Mouse (Mus musculus) kidney, adult 10 weeks (tissue): ENCODE results near the gene Ankef1. TPM values are rescaled to one million over a fixed set of nuclear protein-coding genes. Genes with fewer than 3 reads are reported as not detected.

ENCODE experiments used
- polyA plus RNA-seq: library from polyadenylated mRNA; stranded (reverse); fragments of 350-450 nt; fragmentation: Illumina TruSeq; extraction: RNeasy Lipid Tissue Mini Kit (QIAGEN cat#74804); gene quantifications from one replicate; pipeline ENCODE4 v1.2.3, GENCODE M21; 2014; ENCODE audit warnings: low read depth, low replicate concordance

The Ankef1 gene
- 1.5 TPM for polyA plus RNA-seq

DNA sequence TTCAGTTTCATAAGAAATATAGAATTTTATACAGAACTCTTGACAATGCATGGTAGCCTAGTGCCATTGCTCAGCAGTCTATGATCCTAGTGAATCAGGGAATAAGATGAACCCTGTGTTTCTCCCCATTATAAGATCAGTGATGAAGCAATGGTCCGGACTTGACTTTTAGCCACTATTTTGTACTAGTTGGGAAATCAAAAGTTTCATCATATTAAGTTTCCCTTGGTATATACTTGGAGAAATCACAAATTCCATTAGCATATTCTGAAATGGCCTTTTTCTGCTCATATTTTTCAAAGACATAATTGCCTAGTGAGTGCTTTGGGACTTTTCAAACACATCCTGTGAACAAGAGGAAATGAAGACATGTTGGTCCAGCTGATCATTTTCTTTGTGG, at the start of gene Ankef1:
Gene Ankef1, plus strand, starts transcription at position 260 of the 400 bp plus-strand sequence.

Other genes with a start within 250 kb of the Ankef1 start
- 0.12 TPM for gene Pak7, start 113.9 kb upstream of the Ankef1 start, polyA plus RNA-seq
- gene Snap25, start 211.5 kb downstream of the Ankef1 start, polyA plus RNA-seq, result not detected